Comparison of ENCODE assay signal across 10 mouse cellular contexts in the genomic region with DNA sequence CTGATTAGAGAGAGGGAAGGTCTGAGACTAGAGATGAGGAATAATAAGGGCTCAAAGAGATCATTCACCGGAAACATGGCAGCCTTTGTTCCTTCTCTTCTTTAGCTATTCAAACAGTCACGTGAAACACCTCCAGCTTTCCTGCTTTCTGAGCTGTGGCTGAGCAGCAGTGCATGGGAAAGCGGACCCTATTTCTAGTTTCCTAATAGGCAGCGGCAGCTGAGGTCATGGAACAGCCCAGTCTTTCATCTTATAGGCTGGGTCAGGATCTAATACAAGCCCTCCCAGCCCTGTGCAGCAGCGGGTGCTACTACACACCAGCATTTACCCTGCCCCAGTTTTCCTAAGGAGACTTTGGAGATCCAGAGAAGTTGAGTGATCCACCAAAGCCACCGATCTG.
A peak's percentile ranks its signal among the peaks of the same experiment; 100 is the strongest.
DNase-seq lines count a peak whose midpoint lies in the region; ATAC-seq lines count a peak whose summit lies in the region.
"Had no signal": no experiment of that assay in that cellular context is flagged by ENCODE, and none has a peak within 500 bp of the region (broad histone marks: within the 10 kb centered on the region; RNA-seq: fewer than 3 reads in every experiment).

No protein-coding gene starts in this region.

- H3K4me3 ChIP-seq in heart, embryonic 13.5 days: no peak overlapping the region
- H3K4me3 ChIP-seq in forebrain, embryonic 13.5 days: no peak overlapping the region

- DNase-seq in heart, postnatal 14 days: no peak
- DNase-seq in mesoderm, embryonic 11.5 days (ENCODE audit: low read depth, low spot score): peak; percentile 6
- DNase-seq in retina, embryonic 14.5 days (ENCODE audit: low spot score): peak; percentile 59
- no peak for DNase-seq in cerebellum, adult 18-20 months
- no peak for DNase-seq in right cerebral cortex, postnatal 10 days (ENCODE audit: low spot score in 2 of 2)
- DNase-seq: layer of hippocampus, adult 9-11 months; lung, postnatal 14 days had no signal

- no peaks in the 10 kb centered on the region for H3K9me3 ChIP-seq in heart, embryonic 13.5 days
- H3K9me3 ChIP-seq in forebrain, embryonic 13.5 days (replicated peaks): no peaks in the 10 kb centered on the region

- peaks cover 11% of the 10 kb centered on the region; the same call in 1 of the 2 replicates for H3K4me1 ChIP-seq in heart, embryonic 13.5 days
- peaks cover 8% of the 10 kb centered on the region; the same call in 1 of the 2 replicates for H3K4me1 ChIP-seq in forebrain, embryonic 13.5 days

- H3K36me3 ChIP-seq in heart, embryonic 13.5 days: no peaks in the 10 kb centered on the region
- H3K36me3 ChIP-seq in forebrain, embryonic 13.5 days (ENCODE audit: poor library complexity, severe bottlenecking): no peaks in the 10 kb centered on the region

- ATAC-seq in heart, embryonic 13.5 days (ENCODE audit: extremely low read depth, insufficient number of reproducible peaks, low FRiP score, low TSS enrichment): no peak
- peak; percentile 88 for ATAC-seq in forebrain, embryonic 13.5 days
- no peak for ATAC-seq in megakaryocyte progenitor cell, adult 5-6 weeks (replicated peaks; ENCODE audit: poor library complexity)

- no peaks in the 10 kb centered on the region for H3K27me3 ChIP-seq in heart, embryonic 13.5 days (replicated peaks)
- no peaks in the 10 kb centered on the region for H3K27me3 ChIP-seq in forebrain, embryonic 13.5 days

- no peak overlapping the region for H3K9ac ChIP-seq in heart, embryonic 13.5 days
- H3K9ac ChIP-seq in forebrain, embryonic 13.5 days: no peak overlapping the region

- H3K4me2 ChIP-seq in heart, embryonic 13.5 days: peak overlapping the region; percentile 11; the same call in 1 of the 2 replicates
- H3K4me2 ChIP-seq in forebrain, embryonic 13.5 days: peak overlapping the region; percentile 33

- intact Hi-C loops in heart, postnatal 14 days (cut with DNase I): no loop called here

- H3K27ac ChIP-seq in heart, embryonic 13.5 days (replicated peaks): peak overlapping the region; percentile 61
- H3K27ac ChIP-seq in forebrain, embryonic 13.5 days: peak overlapping the region; percentile 57

- 48% methylated on average over 6 of the region's 6 CpGs for WGBS in heart, embryonic 13.5 days
- WGBS in forebrain, embryonic 13.5 days: 18% methylated on average over 6 of the region's 6 CpGs

Comparison
In these comparisons a context has a peak if more than half of its experiments do, and no peak if none do; other contexts are left out.
1. DNase-seq: peak in mesoderm, embryonic 11.5 days (single experiment) and retina, embryonic 14.5 days (single experiment); none in heart, postnatal 14 days (0 of 2), cerebellum, adult 18-20 months (0 of 2) and right cerebral cortex, postnatal 10 days (0 of 2).